Comparison of ENCODE assay signal across 22 mouse cellular contexts in the genomic region with DNA sequence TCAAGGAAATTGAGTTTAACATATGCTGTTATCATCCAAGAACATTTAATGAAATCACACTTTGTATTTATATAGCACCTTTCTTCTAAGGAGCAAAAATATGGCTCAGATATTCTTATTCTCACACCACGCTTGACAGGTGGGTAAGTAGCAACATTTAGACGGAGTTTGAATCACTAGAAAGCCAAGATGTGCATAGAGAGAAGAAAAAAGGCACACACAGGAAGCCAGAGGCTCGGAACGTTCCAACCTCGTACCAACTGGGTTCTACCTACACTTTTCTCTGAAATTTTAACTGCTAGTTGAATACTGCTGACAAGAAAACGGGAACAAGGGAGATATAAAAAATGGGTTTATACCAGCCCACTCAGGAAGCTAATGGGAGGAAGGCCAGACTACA.
DNase-seq lines count a peak whose midpoint lies in the region; ATAC-seq lines count a peak whose summit lies in the region.
"Had no signal": no experiment of that assay in that cellular context is flagged by ENCODE, and none has a peak within 500 bp of the region (broad histone marks: within the 10 kb centered on the region; RNA-seq: fewer than 3 reads in every experiment).

No protein-coding gene starts in this region.

- ATAC-seq in frontal cortex, adult (ENCODE audit: low TSS enrichment), result peak; percentile 81
- ATAC-seq in forebrain, embryonic 15.5 days (replicated peaks), result no peak
- ATAC-seq: CD4-positive, CD25-positive, alpha-beta regulatory T cell, adult 4 months; forebrain, embryonic 16.5 days had no signal

- no peaks in the 10 kb centered on the region for H3K36me3 ChIP-seq in forebrain, embryonic 15.5 days
- H3K36me3 ChIP-seq: embryonic facial prominence, embryonic 15.5 days; G1E; heart, embryonic 12.5 days; hindbrain, embryonic 10.5 days had no signal

- 86% methylated on average over 6 of the region's 6 CpGs for WGBS in forebrain, embryonic 15.5 days

- intact Hi-C loops in left cerebral cortex, postnatal 14 days (cut with DNase I), result loop anchor here (5.0 kb wide), 1 partner anchor 83 kb away; no protein-coding TSS in a partner anchor

- H3K4me3 ChIP-seq in forebrain, embryonic 15.5 days, result no peak overlapping the region
- H3K4me3 ChIP-seq: embryonic facial prominence, embryonic 15.5 days; heart, embryonic 12.5 days; hindbrain, embryonic 10.5 days had no signal

- H3K9me3 ChIP-seq in forebrain, embryonic 15.5 days, result no peaks in the 10 kb centered on the region
- H3K9me3 ChIP-seq: embryonic facial prominence, embryonic 15.5 days; G1E; heart, embryonic 12.5 days; hindbrain, embryonic 10.5 days had no signal

- H3K4me1 ChIP-seq in forebrain, embryonic 15.5 days, result peaks cover 9% of the 10 kb centered on the region
- H3K4me1 ChIP-seq: embryonic facial prominence, embryonic 15.5 days; heart, embryonic 12.5 days; hindbrain, embryonic 10.5 days had no signal

- H3K4me2 ChIP-seq in forebrain, embryonic 15.5 days (replicated peaks), result no peak overlapping the region
- H3K4me2 ChIP-seq: embryonic facial prominence, embryonic 15.5 days; heart, embryonic 12.5 days; hindbrain, embryonic 14.5 days had no signal

- no peak overlapping the region for H3K9ac ChIP-seq in forebrain, embryonic 15.5 days (replicated peaks)
- H3K9ac ChIP-seq: embryonic facial prominence, embryonic 15.5 days; heart, embryonic 12.5 days; hindbrain, embryonic 14.5 days had no signal

- no peak overlapping the region for H3K27ac ChIP-seq in forebrain, embryonic 15.5 days (replicated peaks)
- H3K27ac ChIP-seq: embryonic facial prominence, embryonic 15.5 days; hindbrain, embryonic 10.5 days; hindbrain, embryonic 14.5 days had no signal

- H3K27me3 ChIP-seq in forebrain, embryonic 15.5 days, result no peaks in the 10 kb centered on the region
- H3K27me3 ChIP-seq: embryonic facial prominence, embryonic 15.5 days; heart, embryonic 12.5 days had no signal

- no peak for DNase-seq in frontal cortex, postnatal 14 days (ENCODE audit: low spot score in 2 of 2)
- DNase-seq in right cerebral cortex, adult 18-20 months, result peak; percentile 53
- no peak for DNase-seq in right cerebral cortex, postnatal 14 days
- DNase-seq in left cerebral cortex, postnatal 14 days (ENCODE audit: low spot score in 2 of 2), result peak; percentile 9 to 23
- no peak for DNase-seq in layer of hippocampus, postnatal 36 days
- DNase-seq: adrenal gland, adult 8-10 months; adrenal gland, postnatal 36 days; B cell, adult 2 months; cerebellum, adult 11 months; cerebellum, adult 8-10 months; cerebellum, postnatal 14 days; embryo, embryonic 11 days; gastrocnemius, postnatal 14 days had no signal

Comparison
In these comparisons a context has a peak if more than half of its experiments do, and no peak if none do; other contexts are left out.
1. DNase-seq: peak in right cerebral cortex, adult 18-20 months (single experiment) and left cerebral cortex, postnatal 14 days (2 of 2); none in frontal cortex, postnatal 14 days (0 of 2), right cerebral cortex, postnatal 14 days (single experiment) and layer of hippocampus, postnatal 36 days (0 of 2).